Mouse (Mus musculus): ENCODE measurements around the gene Akap13.

Akap13 gene

DNA sequence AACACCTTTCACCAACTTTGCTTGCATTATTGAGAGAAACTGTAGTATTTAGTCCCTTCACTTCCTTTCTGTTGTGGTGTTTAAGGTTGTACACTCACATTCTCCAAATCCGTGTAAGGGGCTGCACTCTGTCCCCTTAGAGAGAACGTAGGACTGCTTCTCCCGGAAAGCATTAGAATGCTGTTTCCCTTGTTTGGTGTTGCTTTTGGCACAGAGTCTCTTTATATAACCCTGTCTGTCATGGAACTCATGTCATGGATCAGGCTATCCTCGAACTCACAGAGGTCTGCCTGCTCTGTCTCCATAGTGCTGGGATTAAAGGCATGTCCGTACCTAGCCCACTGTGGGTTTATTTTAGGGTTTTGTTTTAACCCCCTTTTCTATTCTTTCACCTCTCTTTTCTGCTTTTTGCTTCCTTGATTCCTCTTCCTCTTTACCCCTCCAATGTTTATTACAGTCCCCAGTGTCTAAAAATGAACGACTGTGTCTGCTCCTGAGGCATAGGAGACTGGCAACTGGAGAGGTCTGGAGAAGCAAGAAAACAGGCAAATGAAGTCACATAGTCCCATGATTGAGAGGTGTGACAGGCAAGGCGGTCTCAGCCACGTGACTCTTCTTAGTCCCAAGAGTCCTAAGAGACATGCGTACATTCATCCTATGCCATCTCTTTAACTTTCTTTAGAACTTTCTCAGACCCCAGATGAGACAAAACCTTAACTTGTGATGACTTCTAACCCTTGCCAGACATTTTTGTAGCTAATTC, 186.3 kb downstream of the Akap13 start:
- no peak for DNase-seq

- DNase-seq = peak; percentile 14
Measured at GRCm38 (mm10) chr7:75642178-75642777, 186.9 kb downstream of the Akap13 start.

DNA sequence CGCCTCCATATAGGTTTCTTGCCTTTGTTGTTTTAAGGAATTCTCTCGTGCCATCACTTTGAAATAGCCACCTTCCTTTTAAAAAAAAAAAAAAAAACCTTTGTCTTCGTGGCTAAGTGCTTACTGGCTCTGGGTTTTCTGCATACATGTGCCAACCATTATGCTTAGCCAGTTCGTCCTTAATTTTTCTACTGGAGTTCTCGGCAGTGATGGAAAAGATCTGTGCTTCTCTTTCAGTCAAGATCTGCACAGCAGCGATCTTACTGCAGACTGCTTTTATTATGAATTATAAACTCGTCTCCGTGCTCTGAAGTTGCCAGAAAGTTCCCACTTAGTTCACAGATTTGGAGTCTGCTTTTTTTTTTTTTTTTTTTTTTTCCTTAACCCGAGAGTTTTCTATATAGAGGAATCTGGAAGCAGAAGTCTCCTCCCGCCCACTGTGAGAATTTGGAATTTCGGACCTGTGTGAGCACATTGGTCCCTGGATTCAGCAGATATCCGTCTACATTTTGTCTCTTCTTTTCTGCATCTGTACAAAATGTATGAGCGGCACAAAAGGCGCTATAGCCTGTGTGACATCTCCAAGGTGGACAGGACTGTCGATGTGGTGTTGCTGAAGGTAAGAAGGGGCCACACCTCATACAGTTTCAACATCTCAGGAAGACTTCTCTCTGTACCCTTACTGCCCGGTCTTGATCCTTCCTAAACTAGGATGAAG, 187.7 kb downstream of the Akap13 start:
- DNase-seq = no peak

DNA sequence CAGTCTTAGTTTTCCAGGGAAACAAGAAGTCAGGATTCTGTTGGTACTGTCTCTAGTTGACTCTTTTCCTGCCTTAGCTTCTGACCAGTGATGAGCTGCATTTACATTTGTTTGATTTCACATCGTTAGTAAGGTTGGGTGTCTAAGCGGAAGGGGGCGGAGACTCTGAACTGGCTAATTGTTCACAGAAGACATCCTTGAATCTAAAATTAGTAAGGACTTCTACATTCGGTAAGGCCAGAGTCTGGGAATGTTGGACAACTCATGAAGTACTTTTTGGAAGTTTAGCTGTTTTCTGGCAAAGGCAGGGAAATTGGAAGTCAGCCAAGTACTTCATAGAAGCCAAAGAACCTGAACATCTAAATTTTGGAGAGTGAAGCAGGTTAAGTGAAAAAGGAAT, 188.7 kb downstream of the Akap13 start:
- DNase-seq = no peak

DNA sequence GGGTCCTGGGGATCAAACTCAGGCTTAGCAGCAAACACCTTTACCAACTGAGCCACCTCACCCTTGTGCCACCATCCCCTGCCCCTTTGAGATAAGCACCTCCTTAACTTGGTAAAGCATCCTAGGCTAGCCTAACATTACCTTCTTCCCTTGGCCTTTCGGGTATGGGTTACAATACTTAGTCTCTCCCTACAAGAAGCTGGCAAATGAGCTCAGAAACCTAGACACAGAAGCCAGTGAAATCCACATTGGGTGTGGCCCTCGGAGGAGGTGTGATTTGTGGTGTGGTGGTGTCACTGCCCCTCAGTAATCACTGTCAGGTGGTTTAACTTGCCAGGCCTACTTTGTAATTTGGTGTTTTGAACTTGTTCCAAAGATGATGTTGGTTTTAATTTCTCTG, 189.3 kb downstream of the Akap13 start:
- no peak for DNase-seq

DNA sequence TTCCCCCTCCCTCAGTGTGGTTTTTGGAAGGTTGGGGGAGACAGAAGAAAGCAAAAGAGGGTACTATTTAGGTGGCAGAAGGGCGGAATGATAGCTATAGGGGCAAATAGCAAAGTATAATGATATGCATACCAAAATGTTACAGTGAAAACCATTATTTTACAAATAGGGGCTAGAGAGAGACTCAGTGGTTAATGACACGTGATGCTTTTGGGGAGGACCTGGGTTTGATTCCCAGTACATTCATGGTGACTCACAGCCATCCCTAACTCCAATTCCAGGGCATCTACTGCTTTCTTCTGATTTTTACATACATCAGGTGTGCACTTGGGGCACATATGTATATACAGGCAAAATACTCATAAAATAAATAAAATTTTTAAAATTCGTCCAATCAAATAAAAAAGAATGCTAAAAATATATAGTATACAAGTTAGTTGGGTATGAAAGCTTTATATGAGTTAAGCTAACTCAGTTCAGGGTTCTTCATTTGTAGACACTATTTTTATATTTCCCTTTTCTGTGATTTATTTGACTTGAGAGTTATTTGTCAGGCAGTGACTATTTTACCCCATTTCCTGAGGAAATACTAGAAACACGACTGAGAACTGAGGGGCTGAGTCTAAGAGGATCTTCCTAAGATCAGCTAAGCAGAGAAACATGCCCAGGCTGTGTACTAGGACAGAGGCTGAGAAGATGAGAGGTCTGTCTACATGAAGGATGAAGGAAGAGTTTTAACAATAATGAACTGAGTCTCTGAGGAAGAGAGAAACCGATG, 190.0 kb downstream of the Akap13 start:
- DNase-seq = no peak

GRCm38 (mm10) chr7:75648051-75648450, 192.7 kb downstream of the Akap13 start:
- no peak for DNase-seq

DNA sequence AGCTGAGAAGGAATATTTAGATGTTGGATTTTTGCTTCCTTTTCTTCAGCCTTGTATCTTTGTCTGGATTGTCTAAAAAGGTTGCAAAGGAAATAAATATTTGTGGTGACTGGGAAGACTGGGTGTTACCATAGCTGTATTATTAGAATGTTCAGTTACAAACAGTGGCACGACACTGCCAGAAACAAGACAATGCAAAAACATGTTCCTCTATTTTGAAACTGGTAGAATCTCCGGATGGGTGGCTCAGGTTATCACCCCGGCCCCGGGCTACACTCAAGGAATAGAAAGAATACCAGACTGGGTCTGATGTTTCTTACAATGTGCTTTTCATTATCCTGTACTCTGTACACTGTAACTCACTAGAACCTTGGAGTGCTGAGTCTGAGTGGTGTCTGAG, 193.6 kb downstream of the Akap13 start:
- no peak for DNase-seq

DNA sequence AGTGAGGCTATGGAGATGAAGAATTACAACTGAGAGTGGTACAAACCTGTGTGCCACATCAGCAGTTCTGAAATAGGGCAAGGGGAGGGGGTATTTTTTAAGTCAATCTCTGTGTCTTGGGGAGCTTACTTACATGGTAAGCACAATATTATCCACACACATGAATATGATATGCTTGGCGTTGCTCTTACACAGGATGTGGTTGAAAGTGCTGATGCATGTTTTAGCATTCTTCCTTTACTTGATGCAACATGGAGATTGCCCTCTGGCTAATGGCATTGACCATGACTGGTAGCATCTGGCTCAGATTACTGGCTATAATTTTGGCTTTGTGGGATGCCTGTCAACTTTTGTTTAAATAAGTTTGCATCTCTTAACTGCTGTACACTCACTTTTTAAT, 194.6 kb downstream of the Akap13 start:
- DNase-seq = no peak

DNA sequence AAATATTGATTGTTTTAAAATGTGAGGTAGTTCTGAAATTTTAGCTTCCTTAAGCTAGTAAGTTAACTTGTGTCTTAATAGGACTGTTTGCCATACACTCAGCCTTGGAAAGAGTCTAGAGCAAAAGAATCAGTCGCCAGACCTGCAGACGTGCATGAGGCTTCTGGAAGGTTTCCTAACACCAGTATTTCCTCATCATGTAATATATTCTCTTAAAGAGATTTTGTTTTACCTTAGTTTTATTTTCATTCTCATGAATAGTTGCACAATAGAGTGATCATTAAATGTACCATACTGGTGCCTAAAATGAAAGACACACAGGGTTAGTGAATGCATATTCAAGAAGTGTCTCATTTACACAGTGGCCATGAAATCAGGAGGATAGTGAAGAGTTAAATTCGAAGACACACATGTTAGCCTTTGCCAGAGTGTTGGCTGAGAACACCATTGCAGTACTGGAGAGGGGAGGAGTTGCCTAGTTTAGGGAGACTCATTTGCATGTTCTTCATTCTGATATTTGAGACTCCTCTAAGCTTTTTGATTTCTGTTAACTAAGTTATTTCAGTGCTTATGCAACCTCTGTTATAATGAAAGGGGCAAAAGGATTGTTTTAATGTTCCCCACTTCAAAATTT, 198.5 kb downstream of the Akap13 start:
- no peak for DNase-seq

- DNase-seq = no peak
Measured at GRCm38 (mm10) chr7:75655180-75656074, 200.1 kb downstream of the Akap13 start.

GRCm38 (mm10) chr7:75656297-75656852, 201.0 kb downstream of the Akap13 start:
- DNase-seq = no peak

DNA sequence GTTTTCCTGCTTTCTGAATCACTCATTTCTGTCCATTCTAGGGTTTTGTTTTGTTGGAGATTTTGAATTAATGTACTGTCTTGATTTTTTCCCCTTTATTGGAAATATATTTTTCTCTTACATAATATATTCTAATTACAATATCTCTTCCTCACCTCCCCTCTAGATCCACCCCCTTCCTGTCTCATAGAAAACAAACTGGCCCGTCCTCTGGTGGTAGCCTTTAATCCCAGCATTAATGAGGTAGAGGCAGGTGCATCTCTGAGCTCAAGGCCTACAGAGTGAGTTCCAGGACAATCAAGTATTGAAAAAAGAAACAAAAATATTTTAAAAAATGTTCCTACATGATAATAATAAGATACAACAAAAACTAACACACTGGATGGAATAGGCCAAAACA, 201.6 kb downstream of the Akap13 start:
- no peak for DNase-seq

DNA sequence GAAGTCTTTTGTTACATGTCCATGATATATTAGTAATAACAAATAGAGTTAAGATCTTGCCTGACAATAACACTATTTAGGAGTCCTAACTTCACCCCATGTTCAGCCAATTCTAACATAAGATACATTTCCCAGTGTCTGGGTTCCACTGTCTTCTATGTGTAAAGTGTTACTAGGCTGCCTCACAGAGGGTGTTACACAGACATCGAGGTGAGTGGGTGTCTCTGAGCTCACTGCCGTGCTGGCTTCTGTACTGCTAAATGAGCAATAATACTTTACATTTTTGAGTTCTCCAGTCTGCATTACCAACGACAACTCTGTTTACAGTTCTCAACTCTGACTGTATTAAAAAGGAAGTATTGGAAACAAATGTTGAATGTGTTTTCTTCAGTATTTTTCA, 209.1 kb downstream of the Akap13 start:
- DNase-seq = no peak

DNA sequence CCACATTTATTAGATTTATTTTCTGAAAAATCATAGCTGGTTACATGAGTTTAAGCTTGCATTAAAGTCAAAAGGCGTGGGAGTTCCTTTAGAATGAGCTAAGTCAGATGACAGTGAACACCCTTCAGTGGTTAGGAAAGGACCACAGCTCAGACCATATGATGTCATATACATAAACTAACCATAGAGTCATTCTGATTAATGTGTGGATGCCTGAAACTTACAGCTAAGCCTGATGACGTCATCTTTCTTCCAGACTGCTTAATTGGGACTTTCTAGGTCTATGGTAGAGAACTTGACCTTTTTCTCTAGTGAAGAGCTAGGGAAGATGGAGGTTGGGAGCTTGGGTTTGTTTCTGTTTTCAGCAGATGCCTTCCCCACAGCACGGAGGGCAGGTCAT, 211.6 kb downstream of the Akap13 start:
- DNase-seq = no peak

DNA sequence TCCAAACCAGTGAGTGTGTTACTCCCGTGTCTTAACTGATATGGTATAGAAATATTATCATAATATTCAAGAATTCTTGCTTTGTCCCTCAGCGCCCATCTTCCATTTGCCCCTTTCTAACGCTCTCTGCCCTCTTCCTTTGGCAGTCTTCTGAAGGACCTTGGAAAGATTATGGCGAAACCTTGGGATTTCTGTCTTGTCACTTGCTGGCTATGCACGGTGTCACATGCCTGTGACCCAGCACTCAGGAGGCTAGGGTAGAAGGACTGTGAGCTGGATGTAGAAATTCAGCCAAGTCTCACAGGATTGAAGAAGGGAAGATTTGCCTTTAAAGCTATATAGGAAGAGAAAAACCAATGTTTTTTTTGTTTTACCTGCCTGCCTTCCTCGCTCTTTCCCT, 212.2 kb downstream of the Akap13 start:
- DNase-seq = no peak

GRCm38 (mm10) chr7:75668396-75668795, 213.1 kb downstream of the Akap13 start:
- DNase-seq = no peak

DNA sequence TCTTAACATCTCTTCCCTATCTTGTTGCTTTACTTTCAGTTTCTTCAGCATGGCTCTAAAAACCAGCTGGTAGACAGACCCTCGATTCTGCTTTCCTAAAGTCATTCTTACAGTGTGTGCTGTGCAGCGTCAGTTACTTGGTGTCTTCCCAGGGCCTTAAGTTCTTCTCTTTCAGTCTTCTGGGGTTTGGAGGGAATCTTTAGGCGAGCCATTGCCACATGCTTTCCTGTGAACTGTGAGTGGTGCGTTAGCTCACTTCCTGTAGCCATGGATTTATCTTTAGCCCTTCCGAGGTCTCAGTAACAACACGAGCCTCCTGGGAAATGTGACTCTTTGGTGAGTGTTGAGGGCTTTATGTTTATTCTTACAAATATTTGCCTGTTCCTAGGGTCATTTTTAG, 214.1 kb downstream of the Akap13 start:
- no peak for DNase-seq

GRCm38 (mm10) chr7:75679631-75680030, 224.3 kb downstream of the Akap13 start:
- DNase-seq = no peak

DNA sequence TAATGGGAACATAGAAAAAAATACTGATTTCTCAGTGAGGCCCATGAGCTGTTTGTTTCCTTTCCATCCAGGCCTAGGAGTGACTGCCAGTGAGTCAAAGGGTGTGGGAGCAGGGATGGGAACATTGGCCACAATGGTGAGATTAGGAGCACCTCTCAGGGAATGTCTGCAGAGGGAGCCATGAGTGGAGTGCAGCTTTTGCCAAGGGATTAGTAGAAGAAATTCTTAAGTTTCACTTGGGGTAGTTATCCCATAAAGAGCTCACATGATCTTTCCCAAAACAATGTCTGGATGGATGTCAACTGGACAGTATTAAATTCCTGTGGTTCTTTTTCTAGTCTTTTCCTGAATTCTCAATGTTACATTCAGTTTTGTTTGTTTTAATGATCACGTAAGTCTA, 227.6 kb downstream of the Akap13 start:
- no peak for DNase-seq

- no peak for DNase-seq
Measured at GRCm38 (mm10) chr7:75683410-75683809, 228.1 kb downstream of the Akap13 start.

DNA sequence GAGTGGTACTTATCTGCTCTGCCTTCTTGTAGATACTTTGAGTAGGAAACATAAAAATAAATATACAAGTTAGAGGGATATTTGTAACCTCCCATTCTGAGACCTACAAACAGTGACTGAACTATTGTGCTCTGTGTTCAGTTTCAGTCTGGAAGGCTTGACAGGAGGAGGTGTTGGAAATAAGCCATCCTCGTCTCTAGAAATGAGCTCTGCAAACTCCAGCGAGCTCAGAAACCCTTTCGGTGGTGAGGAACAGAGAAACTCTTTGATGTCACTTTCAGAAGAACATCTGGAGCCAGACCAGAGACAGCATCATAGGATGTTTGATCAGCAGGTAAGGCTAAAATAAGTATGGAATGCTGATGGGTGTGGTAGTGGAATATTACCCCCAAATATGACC, 229.6 kb downstream of the Akap13 start:
- DNase-seq = no peak

Measured in right cerebral cortex, postnatal 25 days (tissue).